Mouse (Mus musculus) testis, adult 2 months (tissue): ENCODE measurements around the gene Cdh1. TPM values are rescaled to one million over a fixed set of nuclear protein-coding genes. Genes with fewer than 3 reads are reported as not detected.
A peak's percentile ranks its signal among the peaks of the same experiment; 100 is the strongest.

ENCODE experiments used
- H3K27ac ChIP-seq: fragments of 200-500 bp; 2 replicates; pipeline ENCODE4 v1.5.1; 2012; ENCODE audit warnings: low read depth, low read length; ENCODE audit not compliant: control insufficient read depth, insufficient read depth
- H3K27me3 ChIP-seq: fragments of 200-500 bp; 2 replicates; pipeline ENCODE4 v1.6.1; 2012; ENCODE audit warnings: mild to moderate bottlenecking, low read length, moderate library complexity; ENCODE audit not compliant: control insufficient read depth, insufficient read depth
- H3K36me3 ChIP-seq: fragments of 200-500 bp; 2 replicates; pipeline ENCODE4 v1.6.1; 2012; ENCODE audit warnings: mild to moderate bottlenecking, low read length; ENCODE audit not compliant: control insufficient read depth, insufficient read depth
- H3K4me1 ChIP-seq: fragments of 200-500 bp; 2 replicates; pipeline ENCODE4 v1.6.1; 2012; ENCODE audit warnings: low read length; ENCODE audit not compliant: control insufficient read depth, insufficient read depth
- H3K4me3 ChIP-seq: fragments of 200-500 bp; 2 replicates; pipeline ENCODE4 v1.5.1; 2012; ENCODE audit warnings: low read depth, mild to moderate bottlenecking, low read length, moderate library complexity, mixed read lengths; ENCODE audit not compliant: control insufficient read depth
- CTCF ChIP-seq: fragments of 200-500 bp; IDR thresholded peaks from 2 replicates; pipeline ENCODE4 v1.5.1; 2012; ENCODE audit warnings: low read depth, mild to moderate bottlenecking, inconsistent platforms, low read length, moderate library complexity; ENCODE audit not compliant: control insufficient read depth, insufficient read depth, insufficient replicate concordance
- POLR2A ChIP-seq: fragments of 200-500 bp; IDR thresholded peaks from 2 replicates; pipeline ENCODE4 v1.6.1; 2012; ENCODE audit warnings: low read depth, mild to moderate bottlenecking, inconsistent platforms, low read length, moderate library complexity; ENCODE audit not compliant: control insufficient read depth
- polyA plus RNA-seq: library from polyadenylated mRNA; depleted of rRNA; stranded (reverse); fragments of >200 nt; gene quantifications from 2 replicates; pipeline ENCODE4 v1.2.3, GENCODE M21; 2012

The Cdh1 gene
- polyA plus RNA-seq, 1 experiment = 0.48 TPM

DNA sequence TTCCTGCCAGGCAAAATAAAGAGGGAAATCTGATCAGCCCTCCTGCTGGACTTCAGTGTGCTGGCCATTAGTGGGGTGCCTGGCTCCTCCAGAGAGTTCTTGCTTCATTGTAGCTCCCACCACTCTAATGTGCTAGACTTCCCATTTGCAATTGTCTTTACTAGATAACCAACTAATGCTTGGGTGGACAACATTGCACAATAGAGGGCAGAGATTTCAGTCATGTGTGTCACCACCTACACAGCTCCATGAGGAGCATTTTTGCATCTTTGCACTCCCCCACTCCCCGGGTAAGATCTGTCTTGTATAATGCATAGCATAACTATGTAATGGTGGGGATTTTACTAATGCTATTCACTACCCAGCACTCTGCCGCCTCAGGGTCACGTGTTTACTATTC, 21.6 kb downstream of the Cdh1 start:
- Histone ChIP-seq H3K4me3 (no peak overlapping the region), H3K36me3 (no peaks in the 10 kb centered on the region), H3K27me3 (no peaks in the 10 kb centered on the region), H3K4me1 (no peaks in the 10 kb centered on the region), H3K27ac (no peak overlapping the region)
- TF ChIP-seq POLR2A (no peak), CTCF (no peak)

DNA sequence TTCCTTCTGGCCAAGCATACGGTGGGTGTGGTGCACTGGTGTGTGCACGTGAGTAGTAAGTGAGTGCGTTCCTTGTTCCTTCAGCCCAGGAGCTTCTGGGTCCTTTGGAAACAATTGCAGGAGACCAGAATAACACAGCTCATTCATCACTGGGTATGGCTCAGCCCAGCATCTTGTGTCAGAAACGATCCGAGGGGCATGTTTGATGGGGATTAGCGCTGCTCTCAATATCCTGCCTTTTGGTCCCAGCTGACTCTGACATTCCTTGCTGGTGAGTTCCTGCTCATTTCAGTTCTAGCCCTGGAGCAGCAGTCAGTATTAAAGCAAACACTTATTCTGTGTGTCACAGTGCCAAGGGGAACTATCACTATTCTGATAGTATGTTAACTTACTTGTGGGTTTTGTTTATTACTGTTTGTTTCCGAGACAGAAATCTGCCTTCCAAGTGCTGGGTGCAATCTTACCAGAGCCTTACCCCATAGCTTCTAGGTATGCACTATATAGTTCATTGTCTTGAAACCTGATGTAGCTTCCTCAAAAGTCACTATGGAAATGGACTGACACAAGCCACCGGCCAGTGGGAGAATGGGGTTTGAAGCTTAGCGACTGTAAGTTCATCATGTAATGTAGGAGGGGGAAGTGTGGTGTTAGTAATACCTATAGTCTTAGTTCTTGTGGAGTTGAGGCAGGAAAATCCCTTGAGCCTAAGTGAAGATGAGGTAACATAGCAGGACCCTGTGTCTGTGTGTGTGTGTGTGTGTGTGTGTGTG, 23.1 kb downstream of the Cdh1 start:
- H3K27ac ChIP-seq = no peak overlapping the region

DNA sequence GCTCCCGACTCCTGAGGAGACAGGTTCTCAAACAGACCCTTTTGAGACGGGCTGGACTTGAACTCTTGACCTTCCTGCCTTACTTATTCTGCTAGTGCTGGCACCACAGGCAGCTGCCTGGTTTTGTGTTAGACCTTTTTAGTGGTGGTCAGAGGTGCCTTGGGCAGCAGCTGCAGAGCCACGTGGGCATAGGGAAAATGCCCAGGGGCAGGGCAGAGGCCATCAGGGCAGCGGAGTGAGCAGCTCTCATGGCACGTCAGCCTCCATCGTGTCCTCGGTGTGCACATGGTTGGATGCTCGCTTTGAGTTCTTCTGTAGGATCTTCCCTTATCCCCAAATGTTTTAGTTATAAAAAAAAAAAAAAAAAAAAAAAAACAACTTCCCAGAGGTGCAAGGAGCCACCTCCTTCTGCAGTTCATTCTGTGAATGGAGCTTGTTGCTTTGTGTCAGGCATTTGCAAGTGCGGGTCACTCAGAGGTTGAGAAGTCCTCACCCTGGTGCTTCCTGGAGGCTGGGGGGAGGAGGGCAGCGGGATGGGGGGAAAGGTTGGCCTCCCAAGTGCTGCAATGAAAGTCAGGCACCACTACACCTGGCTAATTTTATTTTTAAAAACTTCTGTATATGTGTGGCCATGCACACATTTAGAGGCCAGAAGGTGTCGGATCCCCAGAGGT, 25.3 kb downstream of the Cdh1 start:
- H3K4me1 ChIP-seq = no peaks in the 10 kb centered on the region
- H3K36me3 ChIP-seq = no peaks in the 10 kb centered on the region
- no peak for TF ChIP-seq POLR2A
- TF ChIP-seq CTCF = no peak
- H3K4me3 ChIP-seq = no peak overlapping the region
- no peaks in the 10 kb centered on the region for H3K27me3 ChIP-seq
- H3K27ac ChIP-seq = no peak overlapping the region

More for the DNA sequence above, 23.1 kb downstream of the Cdh1 start:
- H3K27me3 ChIP-seq = no peaks in the 10 kb centered on the region
- H3K4me3 ChIP-seq = no peak overlapping the region
- TF ChIP-seq POLR2A (no peak), CTCF (no peak)
- H3K4me1 ChIP-seq = no peaks in the 10 kb centered on the region
- H3K36me3 ChIP-seq = no peaks in the 10 kb centered on the region

DNA sequence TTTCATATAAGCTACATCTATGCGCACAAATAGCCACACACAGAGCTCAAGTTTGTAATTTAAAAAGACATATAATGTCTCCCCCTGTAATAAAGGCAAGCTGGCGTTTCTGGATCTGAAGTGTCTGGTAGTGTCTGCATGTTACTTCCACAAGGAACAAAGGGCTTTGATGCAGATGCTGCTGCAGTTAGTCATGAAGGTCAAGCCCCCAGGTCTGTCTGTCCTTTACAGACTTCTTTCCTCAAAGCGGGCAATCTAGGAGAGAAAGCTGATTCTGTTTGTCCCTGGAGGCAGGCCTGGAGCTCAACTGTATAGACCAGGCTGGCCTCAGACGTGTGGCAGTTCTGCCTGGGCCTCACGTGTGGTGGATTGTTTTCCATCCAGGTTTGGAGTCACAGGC, 26.3 kb downstream of the Cdh1 start:
- Histone ChIP-seq H3K27me3 (no peaks in the 10 kb centered on the region), H3K27ac (no peak overlapping the region), H3K36me3 (no peaks in the 10 kb centered on the region), H3K4me3 (peak overlapping the region; percentile 70), H3K4me1 (no peaks in the 10 kb centered on the region; the same call in 1 of the 2 replicates)
- TF ChIP-seq CTCF = no peak
- TF ChIP-seq POLR2A = no peak

DNA sequence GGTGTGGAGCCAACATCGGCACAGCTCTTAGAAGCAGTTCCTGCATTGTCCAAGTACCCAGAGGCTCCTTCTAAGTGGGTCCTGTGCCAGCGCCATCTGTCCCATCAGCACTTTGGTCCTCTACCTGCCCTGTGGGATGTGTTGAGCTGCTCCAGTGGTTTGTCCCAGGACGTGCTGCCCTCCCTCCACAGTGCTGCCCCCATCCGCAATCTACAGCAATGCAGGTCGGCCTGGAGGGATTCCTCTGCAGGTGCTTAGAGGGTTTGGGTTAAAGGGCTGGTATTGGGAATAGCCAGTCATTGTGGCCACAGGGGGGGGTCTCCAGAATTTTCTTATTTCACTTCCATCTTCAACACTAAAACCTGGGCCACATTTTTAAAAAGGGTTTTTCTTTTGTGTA, 28.8 kb downstream of the Cdh1 start:
- Histone ChIP-seq H3K36me3 (no peaks in the 10 kb centered on the region), H3K4me3 (no peak overlapping the region), H3K4me1 (no peaks in the 10 kb centered on the region; the same call in 1 of the 2 replicates), H3K27ac (no peak overlapping the region), H3K27me3 (no peaks in the 10 kb centered on the region)
- TF ChIP-seq POLR2A = no peak

DNA sequence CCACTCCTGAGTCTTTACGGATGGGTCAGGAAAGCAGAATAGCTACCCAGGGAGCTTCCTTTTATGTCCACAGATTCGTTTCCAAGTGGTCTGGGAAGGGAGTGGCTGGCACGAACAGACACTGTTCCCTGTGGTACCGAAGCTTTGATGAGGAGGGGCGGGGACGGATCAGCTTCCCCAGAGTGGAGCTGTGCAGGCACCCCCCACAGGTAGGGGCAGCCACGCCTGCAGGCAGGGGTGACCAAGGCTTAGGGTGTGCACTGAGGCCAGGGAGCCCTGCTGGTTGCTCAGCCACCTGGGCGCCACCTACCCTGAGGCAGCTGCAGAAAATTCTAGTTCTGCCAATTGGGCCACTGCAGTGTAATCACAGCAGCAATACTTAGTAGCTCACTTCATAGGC, 29.5 kb downstream of the Cdh1 start:
- Histone ChIP-seq H3K27me3 (no peaks in the 10 kb centered on the region), H3K36me3 (no peaks in the 10 kb centered on the region), H3K4me3 (no peak overlapping the region), H3K4me1 (no peaks in the 10 kb centered on the region; the same call in 1 of the 2 replicates), H3K27ac (no peak overlapping the region)
- TF ChIP-seq CTCF = no peak
- no peak for TF ChIP-seq POLR2A

DNA sequence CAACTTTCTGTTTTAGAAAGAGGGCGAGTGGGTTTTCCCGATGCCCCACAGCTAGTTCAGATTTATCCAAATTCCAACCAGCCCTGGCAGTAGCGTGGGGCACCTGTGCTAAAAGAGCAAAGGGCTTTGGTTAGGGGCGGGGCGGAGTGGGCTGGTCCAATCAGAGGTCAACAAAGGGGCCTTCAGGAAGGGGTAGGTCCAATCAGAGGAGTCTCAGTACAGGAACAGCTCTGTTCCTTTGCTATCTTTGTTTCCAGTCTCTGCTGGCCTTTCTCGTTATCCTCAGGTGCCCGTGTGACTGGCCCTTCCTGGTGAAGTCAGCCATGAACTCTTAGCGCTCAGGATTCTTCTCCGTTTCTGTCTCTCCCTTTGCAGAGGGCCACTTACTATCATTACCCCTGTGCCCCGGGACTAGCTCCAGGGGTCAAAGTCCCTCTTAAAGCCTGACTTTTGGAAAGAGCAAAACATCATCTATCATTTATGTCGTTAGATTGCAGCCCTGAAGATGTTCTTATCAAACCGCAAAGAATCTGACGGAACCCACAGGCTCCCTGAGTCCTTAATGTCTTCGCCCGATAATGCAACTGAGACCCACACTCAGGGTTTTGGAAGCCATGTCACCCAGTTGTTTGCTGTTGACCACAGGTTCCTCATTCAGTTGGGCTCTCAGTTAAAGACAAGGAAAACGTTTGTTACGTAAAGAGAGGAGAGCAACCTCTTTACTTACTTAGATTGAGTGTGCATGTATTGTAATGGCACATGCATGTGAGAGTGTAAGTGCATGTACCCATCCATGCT, 30.4 kb downstream of the Cdh1 start:
- no peak overlapping the region for H3K4me3 ChIP-seq
- no peaks in the 10 kb centered on the region for H3K27me3 ChIP-seq
- no peaks in the 10 kb centered on the region; the same call in 1 of the 2 replicates for H3K4me1 ChIP-seq
- no peak for TF ChIP-seq POLR2A
- no peak for TF ChIP-seq CTCF
- H3K36me3 ChIP-seq = no peaks in the 10 kb centered on the region
- no peak overlapping the region for H3K27ac ChIP-seq
